Mouse (Mus musculus): ENCODE results near the gene Sectm1a.

- TF ChIP-seq CTCF (IDR thresholded peaks at IDR 0.05) (no peak), EP300 (IDR thresholded peaks at IDR 0.05) (no peak)
These were observed 13.1 kb downstream of the Sectm1a start for GRCm38 (mm10) chr11:121067895-121068294.
